Mouse (Mus musculus) fat pad, adult 2 months (tissue): ENCODE data around the gene 4933436I01Rik.

ENCODE experiments used
- DNase-seq: peaks from one replicate; pipeline ENCODE4 v3.0.0-alpha.2; 2011; ENCODE audit warnings: low read depth, low spot score; ENCODE audit errors: extremely low read depth

Gene 4933436I01Rik

DNA sequence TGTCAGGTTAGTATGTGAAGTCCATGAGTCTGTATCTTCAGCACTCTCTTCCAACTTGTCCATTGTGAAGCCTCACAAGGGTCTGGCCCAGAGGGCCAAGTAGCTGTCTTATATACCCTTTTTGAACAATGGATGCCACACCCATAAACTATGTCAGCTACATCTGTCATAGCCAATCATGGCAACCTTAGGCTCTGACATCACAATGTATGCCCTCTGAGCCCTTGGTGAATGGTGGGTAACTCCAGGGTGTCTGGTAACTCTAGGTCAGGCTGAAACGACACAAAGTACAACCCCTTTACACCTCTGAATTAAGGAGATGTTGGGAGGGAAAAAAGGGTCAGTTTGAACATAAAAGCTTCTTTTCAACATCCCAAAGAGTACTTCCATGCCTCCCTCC, at the start of gene 4933436I01Rik:
4933436I01Rik (minus strand) TSS at position 101 of the 400 bp plus-strand sequence.
- DNase-seq, result no peak

DNA sequence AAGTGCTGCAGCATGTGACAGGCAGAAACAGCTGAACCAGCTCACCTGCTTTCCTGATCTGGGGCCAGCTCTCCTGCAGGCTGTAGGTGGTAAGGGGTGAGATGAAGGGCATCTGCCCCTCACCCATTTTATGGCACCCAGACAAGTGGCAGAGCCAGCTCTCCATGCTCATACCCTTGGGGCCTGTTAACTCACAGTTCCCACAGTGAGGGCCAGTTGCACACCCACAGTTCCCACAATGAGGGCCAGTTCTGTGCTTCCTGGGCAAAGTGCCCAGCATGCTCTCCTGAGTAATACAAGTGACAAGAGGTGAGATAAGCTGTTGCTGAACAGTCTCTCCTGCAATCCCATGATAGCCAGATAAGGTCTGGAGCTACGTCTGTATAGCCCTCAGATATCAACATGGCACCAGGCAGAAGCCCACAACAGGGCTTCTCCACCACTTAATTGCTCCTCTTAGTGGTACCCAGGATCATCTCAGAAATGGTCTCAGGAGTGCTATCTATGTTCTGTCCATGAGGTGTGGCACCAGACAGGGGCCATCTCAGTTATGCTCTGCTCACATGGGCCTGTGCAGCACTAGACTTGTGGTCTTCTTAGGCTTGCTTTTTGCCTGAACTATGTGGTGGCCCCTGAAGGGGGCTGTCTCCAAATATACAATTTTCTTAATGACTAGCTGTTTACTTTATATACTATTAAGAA, 3.7 kb upstream of the 4933436I01Rik start:
- peak; percentile 8 for DNase-seq

DNA sequence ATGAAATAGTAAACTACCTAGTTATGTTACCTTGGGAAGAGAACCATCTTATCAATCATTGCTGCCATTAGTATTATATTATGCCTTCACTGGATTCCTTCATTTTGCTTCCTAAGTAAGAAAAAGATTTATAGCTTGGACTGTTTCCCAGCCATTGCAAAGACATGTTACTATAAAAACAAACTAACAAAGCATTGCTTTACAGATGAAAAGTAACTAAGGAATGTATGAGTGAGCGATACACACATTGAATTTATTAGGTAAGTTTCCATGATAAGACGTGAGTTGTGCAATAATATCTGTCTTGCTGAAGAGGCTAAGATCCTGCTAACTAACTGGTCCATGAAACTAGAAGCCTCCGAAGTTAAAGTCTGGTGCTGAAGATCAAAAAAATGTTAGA, 37.8 kb downstream of the 4933436I01Rik start:
- no peak for DNase-seq
